Mouse (Mus musculus) heart, embryonic 16.5 days (tissue): ENCODE results near the gene Zyg11a. TPM values are rescaled to one million over a fixed set of nuclear protein-coding genes. Genes with fewer than 3 reads are reported as not detected.
"Not testable (repeated sequence)": the region's sequence is repeated elsewhere in the genome, so short reads cannot be mapped to it uniquely, and the experiment has no call there.

Experiments used
- ATAC-seq: fragments of 200-750 bp; cut with Nextera tagmentation; replicated peaks from 2 replicates; pipeline ENCODE4 v1.8.0; 2017; ENCODE audit warnings: moderate number of reproducible peaks; ENCODE audit not compliant: insufficient read depth, low FRiP score; ENCODE audit errors: extremely low read depth
- H3K27ac ChIP-seq: fragments of 300-500 bp; sonication (generic); 2 replicates; pipeline ENCODE4 v1.5.1; 2014; ENCODE audit warnings: mild to moderate bottlenecking, low read length, control low read depth, moderate library complexity
- H3K27me3 ChIP-seq: fragments of 300-500 bp; sonication (generic); 2 replicates; pipeline ENCODE4 v1.6.1; 2014; ENCODE audit warnings: low read length, mixed read lengths; ENCODE audit not compliant: control insufficient read depth, insufficient read depth
- H3K36me3 ChIP-seq: fragments of 300-500 bp; sonication (generic); 2 replicates; pipeline ENCODE4 v1.6.1; 2014; ENCODE audit not compliant: control insufficient read depth, insufficient read depth
- H3K4me1 ChIP-seq: fragments of 300-500 bp; sonication (generic); 2 replicates; pipeline ENCODE4 v1.6.1; 2014; ENCODE audit warnings: low read length, mixed read lengths; ENCODE audit not compliant: control insufficient read depth, insufficient read depth
- H3K4me2 ChIP-seq: fragments of 300-500 bp; sonication (generic); 2 replicates; pipeline ENCODE4 v1.6.1; 2014; ENCODE audit warnings: low read depth, mild to moderate bottlenecking, control low read depth, low read length
- H3K4me3 ChIP-seq: fragments of 300-500 bp; sonication (generic); 2 replicates; pipeline ENCODE4 v1.5.1; 2014; ENCODE audit warnings: mild to moderate bottlenecking, control low read depth, low read length
- H3K9ac ChIP-seq: fragments of 300-500 bp; sonication (generic); 2 replicates; pipeline ENCODE4 v1.6.1; 2014; ENCODE audit warnings: low read length, control low read depth
- H3K9me3 ChIP-seq: fragments of 300-500 bp; sonication (generic); replicated peaks from 2 replicates; pipeline ENCODE4 v1.6.1; 2016; ENCODE audit warnings: low read length; ENCODE audit not compliant: control insufficient read depth
- WGBS: fragments of 180-500 bp; shearing (Covaris S2); extraction: QIAGEN DNeasy Blood & Tissue Kit; methylation state at CpG from one replicate; pipeline ENCODE4 v1.1.7; 2014; 5-methylcytosine and 5-hydroxymethylcytosine counted together
- polyA plus RNA-seq: library from polyadenylated mRNA; unstranded; fragments of >200 nt; fragmentation: Nextera tagmentation; extraction: Ambion mirVana; gene quantifications from 2 replicates; pipeline ENCODE4 v1.2.1, GENCODE M21; 2015

Gene Zyg11a
- polyA plus RNA-seq, 1 experiment from 2014 or later, result 0.05 TPM

GRCm38 (mm10) chr4:108163291-108163690 is 54.6 kb downstream of the Zyg11a start:
- Histone ChIP-seq H3K36me3 (no peaks in the 10 kb centered on the region), H3K27ac (no peak overlapping the region), H3K9me3 (no peaks in the 10 kb centered on the region), H3K4me1 (peaks cover 3% of the 10 kb centered on the region; the same call in 1 of the 2 replicates), H3K9ac (no peak overlapping the region), H3K27me3 (no peaks in the 10 kb centered on the region), H3K4me3 (no peak overlapping the region), H3K4me2 (no peak overlapping the region)
- no peak for ATAC-seq
- 86% methylated on average over 3 of the region's 3 CpGs for WGBS

GRCm38 (mm10) chr4:108161936-108162335 is 55.9 kb downstream of the Zyg11a start:
- Histone ChIP-seq H3K27me3 (no peaks in the 10 kb centered on the region), H3K9me3 (no peaks in the 10 kb centered on the region), H3K36me3 (no peaks in the 10 kb centered on the region), H3K9ac (no peak overlapping the region), H3K4me3 (no peak overlapping the region), H3K4me1 (peaks cover 3% of the 10 kb centered on the region; the same call in 1 of the 2 replicates), H3K4me2 (no peak overlapping the region), H3K27ac (no peak overlapping the region)
- ATAC-seq, result no peak
- 88% methylated on average over 8 of the region's 8 CpGs for WGBS

DNA sequence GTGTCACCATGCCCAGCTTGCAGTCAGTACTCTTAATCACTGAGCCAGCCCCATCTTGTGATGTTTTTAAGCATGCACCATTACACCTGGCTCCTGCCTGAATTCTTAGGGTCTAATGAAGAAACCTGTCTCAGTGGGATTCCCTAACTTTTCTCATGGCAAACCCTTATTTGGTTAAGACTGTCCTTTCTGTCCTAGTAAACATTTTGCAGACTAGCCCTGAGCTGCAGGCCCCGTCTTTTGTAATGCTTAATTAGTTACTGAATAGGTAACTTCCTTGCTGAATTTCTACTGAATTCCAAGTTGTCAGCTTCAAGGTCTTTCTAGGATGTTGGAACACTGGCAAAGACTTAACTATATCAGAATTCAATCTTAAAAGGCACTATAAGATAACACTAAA is 62.7 kb downstream of the Zyg11a start:
- WGBS, result 86% methylated on average over 1 of the region's 1 CpGs
- ATAC-seq, result not testable (repeated sequence)

DNA sequence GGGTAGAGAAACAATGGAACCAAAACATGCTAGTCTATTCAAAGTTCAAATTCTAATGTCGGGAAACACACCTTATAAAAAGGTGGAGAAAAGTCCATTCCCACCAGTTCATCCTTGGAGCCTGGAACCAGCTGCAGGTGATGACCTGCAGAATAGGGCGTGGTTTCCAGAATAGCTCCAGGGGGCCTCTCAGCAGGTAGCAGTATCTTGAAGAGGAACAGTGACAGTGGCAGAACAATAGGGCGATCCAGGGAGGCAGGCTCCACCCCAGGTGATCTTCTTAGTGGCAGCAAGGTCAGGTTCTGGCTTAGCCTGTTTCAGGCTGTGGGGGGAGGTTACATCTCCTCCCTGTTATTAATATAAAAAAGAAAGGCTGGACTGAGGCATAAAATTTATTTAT is 72.3 kb downstream of the Zyg11a start:
- H3K9me3 ChIP-seq, H3K4me1 ChIP-seq, H3K9ac ChIP-seq, H3K27ac ChIP-seq, H3K27me3 ChIP-seq, H3K4me2 ChIP-seq, H3K36me3 ChIP-seq, ATAC-seq, H3K4me3 ChIP-seq: not testable (repeated sequence)
- WGBS, result 38% methylated on average over 3 of the region's 3 CpGs

More for the DNA sequence above, 62.7 kb downstream of the Zyg11a start:
- not testable (repeated sequence) for H3K4me3 ChIP-seq, H3K36me3 ChIP-seq, H3K4me2 ChIP-seq, H3K4me1 ChIP-seq, H3K27me3 ChIP-seq, H3K27ac ChIP-seq, H3K9ac ChIP-seq, H3K9me3 ChIP-seq

DNA sequence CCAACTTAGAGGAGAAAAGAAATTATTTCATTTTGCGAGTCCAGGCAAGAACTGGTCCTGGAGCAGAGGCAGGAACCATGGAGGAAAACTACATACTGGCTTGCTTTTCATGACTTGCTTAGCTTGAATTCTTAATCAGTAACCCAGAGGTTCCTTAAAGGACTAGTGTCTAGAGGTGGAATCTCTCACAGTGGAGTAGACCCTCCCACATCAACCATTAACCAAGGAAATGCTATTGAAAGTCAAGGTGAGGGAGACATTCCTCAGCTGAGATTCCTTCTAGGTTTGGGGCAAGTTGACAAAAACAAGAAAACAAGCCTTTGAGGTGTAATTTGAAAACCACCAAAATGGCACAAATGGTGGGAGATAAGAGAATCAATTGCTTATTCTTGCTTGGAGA is 73.0 kb downstream of the Zyg11a start, which contains the start of gene Scp2:
TSS of gene Scp2 (minus strand) at position 119 of the 400 bp plus-strand sequence.
- Histone ChIP-seq H3K4me3 (no peak within 1 kb of the TSS), H3K36me3 (no peaks in the 10 kb centered on the region), H3K9me3 (peaks cover 4% of the 10 kb centered on the region), H3K27me3 (no peaks in the 10 kb centered on the region), H3K9ac (no peak within 1 kb of the TSS), H3K4me2 (no peak within 1 kb of the TSS), H3K27ac (no peak within 1 kb of the TSS), H3K4me1 (no peaks in the 10 kb centered on the region)
- ATAC-seq, result no peak
- 85% methylated on average over 1 of the region's 1 CpGs for WGBS

GRCm38 (mm10) chr4:108143778-108144177 is 74.1 kb downstream of the Zyg11a start:
- ATAC-seq, result no peak
- H3K4me3 ChIP-seq, result no peak overlapping the region
- no peaks in the 10 kb centered on the region for H3K4me1 ChIP-seq
- no peak overlapping the region for H3K9ac ChIP-seq
- H3K36me3 ChIP-seq, result no peaks in the 10 kb centered on the region
- H3K9me3 ChIP-seq, result peaks cover 4% of the 10 kb centered on the region
- no peak overlapping the region for H3K27ac ChIP-seq
- no peaks in the 10 kb centered on the region for H3K27me3 ChIP-seq
- no peak overlapping the region for H3K4me2 ChIP-seq

DNA sequence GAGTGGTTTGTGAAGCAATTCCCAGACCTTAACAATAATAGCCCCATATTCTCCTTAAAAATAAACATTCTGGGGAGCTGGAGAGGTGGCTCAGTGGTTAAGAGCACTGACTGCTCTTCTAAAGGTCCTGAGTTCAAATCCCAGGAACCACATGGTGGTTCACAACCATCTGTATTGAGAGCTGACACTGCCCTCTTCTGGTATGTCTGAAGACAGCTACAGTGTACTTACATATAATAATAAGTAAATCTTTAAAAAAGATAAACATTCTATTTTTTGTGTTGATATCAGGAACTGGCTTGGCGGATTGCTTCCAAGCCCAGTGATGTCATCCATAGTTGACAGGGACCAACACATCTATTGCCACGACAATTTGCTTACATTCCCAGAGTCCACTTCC is 74.7 kb downstream of the Zyg11a start:
- ATAC-seq, H3K9me3 ChIP-seq, H3K4me1 ChIP-seq, H3K9ac ChIP-seq, H3K36me3 ChIP-seq, H3K4me2 ChIP-seq, H3K27me3 ChIP-seq, H3K27ac ChIP-seq, H3K4me3 ChIP-seq: not testable (repeated sequence)
- WGBS, result 76% methylated on average over 2 of the region's 2 CpGs

- H3K4me1 ChIP-seq, result no peaks in the 10 kb centered on the region
- no peaks in the 10 kb centered on the region for H3K27me3 ChIP-seq
- ATAC-seq, result no peak
- H3K9ac ChIP-seq, result no peak overlapping the region
- no peak overlapping the region for H3K4me2 ChIP-seq
- WGBS, result 82% methylated on average over 5 of the region's 5 CpGs
- no peaks in the 10 kb centered on the region for H3K9me3 ChIP-seq
- no peak overlapping the region for H3K4me3 ChIP-seq
- no peak overlapping the region for H3K27ac ChIP-seq
- H3K36me3 ChIP-seq, result no peaks in the 10 kb centered on the region
Measured at GRCm38 (mm10) chr4:108136938-108137337, 80.9 kb downstream of the Zyg11a start.
